Mouse (Mus musculus) liver, embryonic 16.5 days (tissue): ENCODE data around the gene Celf5. TPM values are rescaled to one million over a fixed set of nuclear protein-coding genes. Genes with fewer than 3 reads are reported as not detected.

Experiments used
- ATAC-seq: fragments of 200-750 bp; cut with Nextera tagmentation; 2 replicates; pipeline ENCODE4 v1.8.0; 2017; ENCODE audit warnings: low read depth, mild to moderate bottlenecking, moderate number of reproducible peaks, moderate library complexity
- H3K27ac ChIP-seq: fragments of 300-500 bp; sonication (generic); 2 replicates; pipeline ENCODE4 v1.5.1; 2014; ENCODE audit warnings: mild to moderate bottlenecking, low read length
- H3K27me3 ChIP-seq: fragments of 300-500 bp; sonication (generic); 2 replicates; pipeline ENCODE4 v1.6.1; 2014; ENCODE audit warnings: low read depth, low read length, mixed read lengths; ENCODE audit not compliant: control insufficient read depth, insufficient read depth
- H3K36me3 ChIP-seq: fragments of 300-500 bp; sonication (generic); 2 replicates; pipeline ENCODE4 v1.6.1; 2014; ENCODE audit warnings: mild to moderate bottlenecking; ENCODE audit not compliant: control insufficient read depth, insufficient read depth
- H3K4me1 ChIP-seq: fragments of 300-500 bp; sonication (generic); 2 replicates; pipeline ENCODE4 v1.6.1; 2014; ENCODE audit warnings: low read depth, low read length, mixed read lengths; ENCODE audit not compliant: control insufficient read depth
- H3K4me2 ChIP-seq: fragments of 300-500 bp; sonication (generic); 2 replicates; pipeline ENCODE4 v1.6.1; 2014; ENCODE audit warnings: low read depth, low read length, mixed read lengths
- H3K4me3 ChIP-seq: fragments of 300-500 bp; sonication (generic); 2 replicates; pipeline ENCODE4 v1.5.1; 2014; ENCODE audit warnings: low read depth, mild to moderate bottlenecking, low read length
- H3K9ac ChIP-seq: fragments of 300-500 bp; sonication (generic); 2 replicates; pipeline ENCODE4 v1.6.1; 2014; ENCODE audit warnings: low read depth, low read length
- H3K9me3 ChIP-seq: fragments of 300-500 bp; sonication (generic); replicated peaks from 2 replicates; pipeline ENCODE4 v1.6.1; 2016; ENCODE audit warnings: low read length; ENCODE audit not compliant: control insufficient read depth
- WGBS: fragments of 180-500 bp; shearing (Covaris S2); extraction: QIAGEN DNeasy Blood & Tissue Kit; methylation state at CpG from one replicate; pipeline ENCODE4 v1.1.7; 2014; ENCODE audit not compliant: insufficient replicate concordance; 5-methylcytosine and 5-hydroxymethylcytosine counted together
- microRNA-seq: library from miRNA; unstranded; fragments of <30 nt; microRNA quantifications from one replicate; pipeline ENCODE4, GENCODE M21; 2016
- polyA plus RNA-seq: library from polyadenylated mRNA; unstranded; fragments of >200 nt; fragmentation: Nextera tagmentation; extraction: Ambion mirVana; gene quantifications from 2 replicates; pipeline ENCODE4 v1.2.1, GENCODE M21; 2015

Gene Celf5
- polyA plus RNA-seq, 1 experiment from 2014 or later = 0.05 TPM

GRCm38 (mm10) chr10:81412586-81413309 is 69.8 kb downstream of the Celf5 start:
- Histone ChIP-seq H3K27me3 (peaks cover 12% of the 10 kb centered on the region), H3K4me3 (no peak overlapping the region), H3K9ac (0 out of 2 replicates have a peak overlapping the region, but pooled peaks have one; percentile 12), H3K27ac (peak overlapping the region; percentile 55), H3K9me3 (no peaks in the 10 kb centered on the region), H3K36me3 (no peaks in the 10 kb centered on the region), H3K4me1 (peaks cover 71% of the 10 kb centered on the region), H3K4me2 (no peak overlapping the region)
- no peak for ATAC-seq
- WGBS = 58% methylated on average over 16 of the region's 16 CpGs

- peaks cover 67% of the 10 kb centered on the region for H3K4me1 ChIP-seq
- no peak overlapping the region for H3K4me3 ChIP-seq
- H3K4me2 ChIP-seq = no peak overlapping the region
- no peak for ATAC-seq
- peak overlapping the region; percentile 55 for H3K27ac ChIP-seq
- no peaks in the 10 kb centered on the region for H3K9me3 ChIP-seq
- H3K27me3 ChIP-seq = peaks cover 22% of the 10 kb centered on the region
- H3K9ac ChIP-seq = peak overlapping the region; percentile 9; the same call in 1 of the 2 replicates
- WGBS = 66% methylated on average over 18 of the region's 18 CpGs
- H3K36me3 ChIP-seq = no peaks in the 10 kb centered on the region
Observed at GRCm38 (mm10) chr10:81411471-81412400, 70.8 kb downstream of the Celf5 start.

GRCm38 (mm10) chr10:81410981-81411380 is 71.5 kb downstream of the Celf5 start:
- no peak for ATAC-seq
- H3K4me2 ChIP-seq = no peak overlapping the region
- peak overlapping the region; percentile 71 for H3K27ac ChIP-seq
- H3K9ac ChIP-seq = no peak overlapping the region
- no peak overlapping the region for H3K4me3 ChIP-seq
- WGBS = 69% methylated on average over 9 of the region's 9 CpGs
- H3K9me3 ChIP-seq = no peaks in the 10 kb centered on the region
- H3K4me1 ChIP-seq = peaks cover 63% of the 10 kb centered on the region
- H3K36me3 ChIP-seq = no peaks in the 10 kb centered on the region
- H3K27me3 ChIP-seq = peaks cover 29% of the 10 kb centered on the region

- ATAC-seq = no peak
- Histone ChIP-seq H3K36me3 (no peaks in the 10 kb centered on the region), H3K4me1 (peaks cover 63% of the 10 kb centered on the region), H3K27ac (peak overlapping the region; percentile 71), H3K4me2 (no peak overlapping the region), H3K9me3 (no peaks in the 10 kb centered on the region), H3K9ac (no peak overlapping the region), H3K27me3 (peaks cover 31% of the 10 kb centered on the region), H3K4me3 (no peak overlapping the region)
- 14% methylated on average over 4 of the region's 4 CpGs for WGBS
Observed at GRCm38 (mm10) chr10:81410350-81410749, 72.2 kb downstream of the Celf5 start.

GRCm38 (mm10) chr10:81409330-81409729 is 73.2 kb downstream of the Celf5 start:
- Histone ChIP-seq H3K9me3 (no peaks in the 10 kb centered on the region), H3K36me3 (no peaks in the 10 kb centered on the region), H3K9ac (no peak overlapping the region), H3K4me1 (peaks cover 56% of the 10 kb centered on the region), H3K4me2 (0 out of 2 replicates have a peak overlapping the region, but pooled peaks have one; percentile 13), H3K4me3 (no peak overlapping the region), H3K27ac (peak overlapping the region; percentile 63), H3K27me3 (peaks cover 36% of the 10 kb centered on the region)
- ATAC-seq = no peak
- 8% methylated on average over 8 of the region's 8 CpGs for WGBS

Small RNAs within 50 kb of the gene (microRNA-seq; reads per million reads assigned to microRNA genes)
- not detected for gene Gm25595
- 1.2 reads per million for gene Mir1191b

Other genes starting within 250 kb of the Celf5 start
- 0.59 and 1.1 TPM in 2 replicates for gene Zfr2, start 249.6 kb downstream of the Celf5 start, polyA plus RNA-seq
- gene Matk, start 229.8 kb downstream of the Celf5 start, polyA plus RNA-seq = 1.6 and 1.8 TPM in 2 replicates
- 80.0 and 88.1 TPM in 2 replicates for gene Mrpl54, start 215.8 kb downstream of the Celf5 start, polyA plus RNA-seq
- gene Apba3, start 215.7 kb downstream of the Celf5 start, polyA plus RNA-seq = 24.2 and 26.3 TPM in 2 replicates
- gene Tjp3, start 191.1 kb downstream of the Celf5 start, polyA plus RNA-seq = 0.82 and 1.4 TPM in 2 replicates
- 13.9 and 14.7 TPM in 2 replicates for gene Pip5k1c, start 189.7 kb downstream of the Celf5 start, polyA plus RNA-seq
- gene Cactin, start 161.6 kb downstream of the Celf5 start, polyA plus RNA-seq = 18.4 and 18.7 TPM in 2 replicates
- 4.3 and 4.5 TPM in 2 replicates for gene Tbxa2r, start 154.0 kb downstream of the Celf5 start, polyA plus RNA-seq
- not detected in 2 replicates for gene Gipc3, start 139.4 kb downstream of the Celf5 start, polyA plus RNA-seq
- gene Hmg20b, start 132.2 kb downstream of the Celf5 start, polyA plus RNA-seq = 19.8 and 22.5 TPM in 2 replicates
- 9.2 and 11.9 TPM in 2 replicates for gene Mfsd12, start 125.2 kb downstream of the Celf5 start, polyA plus RNA-seq
- 1.9 and 2.5 TPM in 2 replicates for gene 4930404N11Rik, start 116.9 kb downstream of the Celf5 start, polyA plus RNA-seq
- 128 and 138 TPM in 2 replicates for gene Fzr1, start 104.2 kb downstream of the Celf5 start, polyA plus RNA-seq
- 46.3 and 48.3 TPM in 2 replicates for gene Dohh, start 98.3 kb downstream of the Celf5 start, polyA plus RNA-seq
- 0.54 and 0.55 TPM in 2 replicates for gene Gm48551, start 98.2 kb downstream of the Celf5 start, polyA plus RNA-seq
- 0.44 and 0.48 TPM in 2 replicates for gene Gm48552, start 93.7 kb downstream of the Celf5 start, polyA plus RNA-seq
- 1.7 and 4.1 TPM in 2 replicates for gene Smim24, start 89.7 kb downstream of the Celf5 start, polyA plus RNA-seq
- gene Nfic, start 27.1 kb downstream of the Celf5 start, polyA plus RNA-seq = 10.2 and 12.0 TPM in 2 replicates
- 39.3 and 47.1 TPM in 2 replicates for gene Ncln, start 13.7 kb upstream of the Celf5 start, polyA plus RNA-seq
- gene S1pr4, start 17.4 kb upstream of the Celf5 start, polyA plus RNA-seq = 4.8 and 5.3 TPM in 2 replicates
- 4.3 and 4.4 TPM in 2 replicates for gene Gna15, start 41.5 kb upstream of the Celf5 start, polyA plus RNA-seq
- gene Gna11, start 62.5 kb upstream of the Celf5 start, polyA plus RNA-seq = 20.0 and 24.3 TPM in 2 replicates
- 131 and 141 TPM in 2 replicates for gene Aes, start 76.8 kb upstream of the Celf5 start, polyA plus RNA-seq
- 1.8 and 2.7 TPM in 2 replicates for gene Tle2, start 91.9 kb upstream of the Celf5 start, polyA plus RNA-seq
- gene Tle6, start 118.4 kb upstream of the Celf5 start, polyA plus RNA-seq = 3.5 and 4.5 TPM in 2 replicates
- 0.35 and 0.36 TPM in 2 replicates for gene BC025920, start 123.6 kb upstream of the Celf5 start, polyA plus RNA-seq
- gene Sirt6, start 145.1 kb upstream of the Celf5 start, polyA plus RNA-seq = 6.9 and 8.1 TPM in 2 replicates
- 2.1 and 2.4 TPM in 2 replicates for gene Ankrd24, start 145.8 kb upstream of the Celf5 start, polyA plus RNA-seq
- gene Gm10778, start 166.3 kb upstream of the Celf5 start, polyA plus RNA-seq = 1.1 and 1.3 TPM in 2 replicates
- gene Zfp433, start 222.1 kb upstream of the Celf5 start, polyA plus RNA-seq = 3.5 and 4.4 TPM in 2 replicates